Mouse (Mus musculus) hindbrain, postnatal 0 days (tissue): Measurements from ENCODE around the gene Hmox1. TPM values are rescaled to one million over a fixed set of nuclear protein-coding genes. Genes with fewer than 3 reads are reported as not detected.

ENCODE experiments used
- ATAC-seq: fragments of 200-750 bp; cut with Nextera tagmentation; 2 replicates; pipeline ENCODE4 v1.8.0; 2017; ENCODE audit warnings: mild to moderate bottlenecking, moderate TSS enrichment, moderate library complexity
- DNase-seq: peaks from one replicate; pipeline ENCODE4 v3.0.0-alpha.2; 2015; ENCODE audit warnings: low spot score
- H3K27ac ChIP-seq: fragments of 300-500 bp; sonication (generic); 2 replicates; pipeline ENCODE4 v1.5.1; 2014; ENCODE audit warnings: mild to moderate bottlenecking
- H3K27me3 ChIP-seq: fragments of 300-500 bp; sonication (generic); 2 replicates; pipeline ENCODE4 v1.6.1; 2014; ENCODE audit warnings: low read length, mixed read lengths; ENCODE audit not compliant: insufficient read depth
- H3K36me3 ChIP-seq: fragments of 300-500 bp; sonication (generic); 2 replicates; pipeline ENCODE4 v1.6.1; 2014; ENCODE audit warnings: low read length, mixed read lengths; ENCODE audit not compliant: insufficient read depth
- H3K4me1 ChIP-seq: fragments of 300-500 bp; sonication (generic); 2 replicates; pipeline ENCODE4 v1.6.1; 2014; ENCODE audit warnings: antibody characterized with exemption, low read length, mixed read lengths; ENCODE audit not compliant: insufficient read depth
- H3K4me2 ChIP-seq: fragments of 300-500 bp; sonication (generic); 2 replicates; pipeline ENCODE4 v1.6.1; 2014; ENCODE audit warnings: low read depth, mild to moderate bottlenecking, low read length, moderate library complexity, mixed read lengths
- H3K4me3 ChIP-seq: fragments of 300-500 bp; sonication (generic); 2 replicates; pipeline ENCODE4 v1.5.1; 2014; ENCODE audit warnings: low read length
- H3K9ac ChIP-seq: fragments of 300-500 bp; sonication (generic); replicated peaks from 2 replicates; pipeline ENCODE4 v1.6.1; 2014; ENCODE audit warnings: mild to moderate bottlenecking, low read length, moderate library complexity, mixed read lengths
- H3K9me3 ChIP-seq: fragments of 300-500 bp; sonication (generic); 2 replicates; pipeline ENCODE4 v1.6.1; 2016; ENCODE audit warnings: low read length, mixed read lengths
- CTCF ChIP-seq: IDR thresholded peaks from 2 replicates; pipeline ENCODE4 v1.5.1; 2016; ENCODE audit warnings: antibody characterized with exemption, control low read depth, low read depth
- WGBS: fragments of 180-500 bp; shearing (Covaris S2); extraction: QIAGEN DNeasy Blood & Tissue Kit; methylation state at CpG from one replicate; pipeline ENCODE4 v1.1.7; 2014; 5-methylcytosine and 5-hydroxymethylcytosine counted together
- polyA plus RNA-seq: library from polyadenylated mRNA; unstranded; fragments of >200 nt; fragmentation: Nextera tagmentation; extraction: Ambion mirVana; gene quantifications from 2 replicates; pipeline ENCODE4 v1.2.1, GENCODE M21; 2015
- total RNA-seq: library from RNA; depleted of rRNA; stranded (reverse); fragments of >200 nt; gene quantifications from 2 replicates; pipeline ENCODE4 v1.2.3, GENCODE M21; 2014

Hmox1 gene
- total and polyA plus RNA-seq, 2 experiments from 2014 or later, result 12.1 to 21.3 TPM

GRCm38 (mm10) chr8:75063290-75063689 is 30.1 kb upstream of the Hmox1 start:
- Histone ChIP-seq H3K27me3 (no peaks in the 10 kb centered on the region), H3K36me3 (peaks cover 19% of the 10 kb centered on the region; the same call in 1 of the 2 replicates), H3K9ac (no peak overlapping the region), H3K4me2 (no peak overlapping the region), H3K27ac (no peak overlapping the region), H3K4me1 (no peaks in the 10 kb centered on the region), H3K9me3 (no peaks in the 10 kb centered on the region), H3K4me3 (no peak overlapping the region)
- no peak for TF ChIP-seq CTCF
- WGBS, result 55% methylated on average over 3 of the region's 3 CpGs
- no peak for ATAC-seq
- DNase-seq, result no peak

DNA sequence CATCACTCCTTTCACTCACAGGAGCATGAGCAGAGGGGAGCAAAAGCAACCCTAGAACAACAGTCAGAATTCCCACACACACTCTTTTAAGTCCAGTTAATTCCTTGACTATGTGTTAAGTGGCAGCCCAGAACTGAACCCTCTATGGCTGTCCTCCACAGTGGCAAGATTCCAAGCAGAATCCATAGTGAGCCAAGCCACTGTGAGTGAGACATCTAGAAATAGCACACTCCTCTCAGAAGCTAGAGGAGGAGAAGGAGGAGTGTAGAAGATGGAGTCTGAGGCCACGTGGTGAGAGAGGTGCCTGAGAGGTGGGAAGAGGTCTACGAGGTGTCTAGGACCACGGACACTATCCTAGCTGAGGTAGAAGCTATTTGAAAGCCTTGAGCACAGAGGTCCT is 28.6 kb upstream of the Hmox1 start:
- no peak overlapping the region for H3K27ac ChIP-seq
- no peak overlapping the region for H3K9ac ChIP-seq
- H3K9me3 ChIP-seq, result no peaks in the 10 kb centered on the region
- H3K27me3 ChIP-seq, result no peaks in the 10 kb centered on the region
- H3K36me3 ChIP-seq, result peaks cover 13% of the 10 kb centered on the region; the same call in 1 of the 2 replicates
- no peaks in the 10 kb centered on the region for H3K4me1 ChIP-seq
- no peak for TF ChIP-seq CTCF
- 94% methylated on average over 3 of the region's 3 CpGs for WGBS
- ATAC-seq (no peak), DNase-seq (no peak)
- H3K4me2 ChIP-seq, result no peak overlapping the region
- no peak overlapping the region for H3K4me3 ChIP-seq

DNA sequence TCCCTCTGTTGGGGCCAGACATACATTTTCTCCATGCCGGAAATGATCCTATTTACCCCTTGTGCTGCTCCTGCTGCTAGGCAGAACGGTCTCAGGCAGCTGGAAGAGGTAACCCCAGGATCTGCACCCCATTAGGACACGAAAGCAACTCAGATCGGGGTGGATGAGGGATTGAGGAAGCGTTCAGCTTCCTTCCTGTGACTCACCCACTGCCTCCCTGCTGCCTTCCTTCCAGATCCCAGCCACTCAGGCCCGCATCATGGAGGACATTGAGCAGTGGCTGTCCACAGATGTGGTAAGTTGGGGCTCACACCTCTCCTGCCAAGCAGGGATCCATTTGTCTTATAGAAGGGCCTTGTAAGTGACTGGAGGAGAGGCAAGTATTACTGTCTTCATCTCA is 26.1 kb upstream of the Hmox1 start:
- ATAC-seq, result no peak
- H3K36me3 ChIP-seq, result peaks cover 13% of the 10 kb centered on the region; the same call in 1 of the 2 replicates

DNA sequence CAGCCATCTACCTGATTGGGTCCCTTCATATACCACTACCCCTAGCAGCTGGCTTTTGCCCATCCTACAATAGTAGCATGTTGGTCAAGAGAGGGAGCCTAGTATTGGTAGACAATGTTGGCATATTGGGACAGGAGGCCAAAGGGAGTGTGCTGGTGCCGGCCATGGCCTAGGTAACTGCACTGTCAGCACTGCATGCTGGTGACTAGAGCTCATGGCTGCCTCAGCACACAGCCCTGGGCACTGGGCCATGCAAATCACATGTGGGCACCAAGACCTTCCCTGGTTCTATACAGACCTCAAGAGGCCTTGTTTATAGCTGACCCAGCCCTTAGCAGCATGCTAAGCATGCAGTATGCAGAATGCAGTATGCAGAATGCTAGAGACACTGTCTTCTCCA is 23.1 kb upstream of the Hmox1 start:
- WGBS, result 89% methylated on average over 1 of the region's 1 CpGs
- H3K27me3 ChIP-seq, result no peaks in the 10 kb centered on the region
- no peaks in the 10 kb centered on the region for H3K4me1 ChIP-seq
- TF ChIP-seq CTCF, result no peak
- H3K27ac ChIP-seq, result no peak overlapping the region
- H3K9ac ChIP-seq, result no peak overlapping the region
- no peak overlapping the region for H3K4me3 ChIP-seq
- no peaks in the 10 kb centered on the region for H3K9me3 ChIP-seq
- DNase-seq (no peak), ATAC-seq (no peak)
- H3K36me3 ChIP-seq, result peaks cover 12% of the 10 kb centered on the region; the same call in 1 of the 2 replicates
- no peak overlapping the region for H3K4me2 ChIP-seq

More for the DNA sequence above, 26.1 kb upstream of the Hmox1 start:
- Histone ChIP-seq H3K27ac (no peak overlapping the region), H3K4me1 (no peaks in the 10 kb centered on the region), H3K27me3 (no peaks in the 10 kb centered on the region), H3K9me3 (no peaks in the 10 kb centered on the region), H3K4me3 (no peak overlapping the region), H3K9ac (no peak overlapping the region), H3K4me2 (no peak overlapping the region)
- WGBS, result 86% methylated on average over 6 of the region's 6 CpGs
- no peak for TF ChIP-seq CTCF
- DNase-seq, result no peak

DNA sequence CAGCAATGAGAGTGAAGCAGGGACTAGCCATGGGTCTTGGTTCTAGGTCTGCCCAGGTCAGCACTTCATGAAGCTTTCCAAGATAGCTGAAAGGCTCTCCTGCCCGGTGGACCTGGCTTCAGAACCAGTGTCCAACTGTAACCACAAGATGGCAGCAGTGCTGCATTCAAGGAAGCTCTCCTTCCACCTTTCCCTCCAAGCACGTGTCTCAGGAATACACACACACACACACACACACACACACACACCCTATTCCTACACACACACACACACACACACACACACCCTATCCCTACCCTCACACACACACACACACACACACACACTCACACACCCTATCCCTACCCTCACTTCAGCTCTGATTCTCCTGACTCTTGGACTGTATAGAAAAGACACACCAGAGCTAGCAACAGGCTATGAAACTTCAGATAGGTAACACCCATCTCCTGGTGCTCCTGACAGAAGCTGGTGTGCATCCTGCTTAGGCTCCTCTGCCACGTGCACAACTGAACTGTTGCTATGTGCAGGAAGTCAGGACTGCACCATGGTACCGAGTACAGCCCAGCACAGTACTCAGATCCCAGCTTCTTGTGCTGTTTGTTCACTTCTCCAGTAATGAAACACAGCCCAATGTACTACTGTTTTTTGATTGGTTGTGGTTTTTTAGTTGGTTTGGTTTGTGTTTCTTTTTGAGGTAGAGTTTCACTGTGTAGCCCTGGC is 21.6 kb upstream of the Hmox1 start:
- Histone ChIP-seq H3K9me3 (no peaks in the 10 kb centered on the region), H3K4me2 (no peak overlapping the region), H3K4me1 (no peaks in the 10 kb centered on the region), H3K9ac (no peak overlapping the region), H3K36me3 (no peaks in the 10 kb centered on the region), H3K27ac (no peak overlapping the region), H3K27me3 (no peaks in the 10 kb centered on the region), H3K4me3 (no peak overlapping the region)
- DNase-seq (peak; percentile 90), ATAC-seq (peak; percentile 88)
- WGBS, result 30% methylated on average over 4 of the region's 4 CpGs
- TF ChIP-seq CTCF, result peak; percentile 99

GRCm38 (mm10) chr8:75074876-75075275 is 18.5 kb upstream of the Hmox1 start:
- 44% methylated on average over 1 of the region's 1 CpGs for WGBS
- DNase-seq, result no peak
- Histone ChIP-seq H3K27ac (no peak overlapping the region), H3K4me3 (no peak overlapping the region), H3K4me2 (no peak overlapping the region), H3K27me3 (no peaks in the 10 kb centered on the region), H3K9ac (no peak overlapping the region), H3K9me3 (no peaks in the 10 kb centered on the region), H3K36me3 (no peaks in the 10 kb centered on the region), H3K4me1 (no peaks in the 10 kb centered on the region)
- ATAC-seq, result no peak
- no peak for TF ChIP-seq CTCF

DNA sequence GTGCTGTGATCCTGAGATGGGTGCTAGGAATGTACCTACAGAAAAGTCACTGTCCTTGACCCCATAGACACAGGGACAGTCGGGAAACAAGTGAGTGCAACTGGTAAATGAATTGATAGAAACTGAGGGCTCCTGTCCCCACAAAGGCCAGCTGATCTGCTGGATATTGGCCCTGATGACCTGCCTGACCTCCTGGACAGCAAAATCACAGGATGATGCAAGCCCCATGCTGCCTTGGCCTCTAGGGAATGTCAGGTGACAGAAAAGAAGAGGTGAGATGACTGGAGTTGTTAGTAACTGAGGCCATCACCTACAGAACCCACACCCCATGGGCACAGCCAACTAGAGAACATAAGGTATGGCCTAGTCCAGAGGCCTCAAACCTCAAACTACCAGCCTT is 15.2 kb upstream of the Hmox1 start:
- Histone ChIP-seq H3K27me3 (no peaks in the 10 kb centered on the region), H3K27ac (no peak overlapping the region), H3K9me3 (no peaks in the 10 kb centered on the region), H3K36me3 (no peaks in the 10 kb centered on the region), H3K4me2 (no peak overlapping the region), H3K9ac (no peak overlapping the region), H3K4me3 (no peak overlapping the region), H3K4me1 (no peaks in the 10 kb centered on the region)
- ATAC-seq (no peak), DNase-seq (no peak)
- TF ChIP-seq CTCF, result no peak
- WGBS, result 87% methylated on average over 1 of the region's 1 CpGs
